Mouse (Mus musculus) heart, adult 11 months (tissue): ENCODE results near the gene Vdr.

Source experiments
- DNase-seq: peaks from one replicate; pipeline ENCODE4 v3.0.0; 2022

The Vdr gene

GRCm38 (mm10) chr15:97807867-97808266, 102.6 kb downstream of the Vdr start:
- peak; percentile 94 for DNase-seq
